Mouse (Mus musculus) c-Kit-positive CD71-positive TER-119-positive erythroid progenitor cells, embryonic 14.5 days (primary cell): Measurements from ENCODE around the gene Rhbg.

Source experiments
- DNase-seq: peaks from one replicate; pipeline ENCODE4 v3.0.0-alpha.2; 2013; ENCODE audit warnings: low spot score

Gene Rhbg

GRCm38 (mm10) chr3:88256382-88256781, 1.9 kb upstream of the Rhbg start:
- DNase-seq = no peak

GRCm38 (mm10) chr3:88255950-88256349, 1.4 kb upstream of the Rhbg start:
- no peak for DNase-seq

- no peak for DNase-seq
Observed at GRCm38 (mm10) chr3:88252739-88253138, 1.8 kb downstream of the Rhbg start.

GRCm38 (mm10) chr3:88248406-88248805, 6.1 kb downstream of the Rhbg start:
- no peak for DNase-seq

- DNase-seq = no peak
Observed at GRCm38 (mm10) chr3:88247666-88248065, 6.8 kb downstream of the Rhbg start.

GRCm38 (mm10) chr3:88245811-88246210, 8.7 kb downstream of the Rhbg start:
- DNase-seq = peak; percentile 64

- DNase-seq = peak; percentile 43
Observed at GRCm38 (mm10) chr3:88244071-88244470, 10.4 kb downstream of the Rhbg start.

GRCm38 (mm10) chr3:88242531-88242930, 12.0 kb downstream of the Rhbg start:
- DNase-seq = peak; percentile 68

- DNase-seq = no peak
Observed at GRCm38 (mm10) chr3:88241045-88241786, 13.3 kb downstream of the Rhbg start.

- no peak for DNase-seq
Observed at GRCm38 (mm10) chr3:88239446-88239845, 15.1 kb downstream of the Rhbg start.

GRCm38 (mm10) chr3:88238866-88239391, 15.6 kb downstream of the Rhbg start:
- DNase-seq = no peak

GRCm38 (mm10) chr3:88237556-88238194, 16.8 kb downstream of the Rhbg start:
- DNase-seq = no peak

GRCm38 (mm10) chr3:88237161-88237555, 17.4 kb downstream of the Rhbg start:
- no peak for DNase-seq

- no peak for DNase-seq
Observed at GRCm38 (mm10) chr3:88235616-88236015, 18.9 kb downstream of the Rhbg start.

- no peak for DNase-seq
Observed at GRCm38 (mm10) chr3:88235216-88235615, 19.3 kb downstream of the Rhbg start.

GRCm38 (mm10) chr3:88234041-88234440, 20.5 kb downstream of the Rhbg start:
- no peak for DNase-seq

GRCm38 (mm10) chr3:88232851-88233649, 21.5 kb downstream of the Rhbg start:
- no peak for DNase-seq

- no peak for DNase-seq
Observed at GRCm38 (mm10) chr3:88232301-88232702, 22.2 kb downstream of the Rhbg start.

- no peak for DNase-seq
Observed at GRCm38 (mm10) chr3:88231061-88231641, 23.4 kb downstream of the Rhbg start.

GRCm38 (mm10) chr3:88230262-88231047, 24.1 kb downstream of the Rhbg start:
- no peak for DNase-seq

- no peak for DNase-seq
Observed at GRCm38 (mm10) chr3:88229526-88229925, 25.0 kb downstream of the Rhbg start.
